Mouse (Mus musculus) testis, adult 2 months (tissue): Measurements from ENCODE around the gene Upk1b. TPM values are rescaled to one million over a fixed set of nuclear protein-coding genes. Genes with fewer than 3 reads are reported as not detected.

ENCODE experiments used
- H3K27ac ChIP-seq: fragments of 200-500 bp; 2 replicates; pipeline ENCODE4 v1.5.1; 2012; ENCODE audit warnings: low read depth, low read length; ENCODE audit not compliant: control insufficient read depth, insufficient read depth
- H3K27me3 ChIP-seq: fragments of 200-500 bp; 2 replicates; pipeline ENCODE4 v1.6.1; 2012; ENCODE audit warnings: mild to moderate bottlenecking, low read length, moderate library complexity; ENCODE audit not compliant: control insufficient read depth, insufficient read depth
- H3K36me3 ChIP-seq: fragments of 200-500 bp; 2 replicates; pipeline ENCODE4 v1.6.1; 2012; ENCODE audit warnings: mild to moderate bottlenecking, low read length; ENCODE audit not compliant: control insufficient read depth, insufficient read depth
- H3K4me1 ChIP-seq: fragments of 200-500 bp; 2 replicates; pipeline ENCODE4 v1.6.1; 2012; ENCODE audit warnings: low read length; ENCODE audit not compliant: control insufficient read depth, insufficient read depth
- H3K4me3 ChIP-seq: fragments of 200-500 bp; 2 replicates; pipeline ENCODE4 v1.5.1; 2012; ENCODE audit warnings: low read depth, mild to moderate bottlenecking, low read length, moderate library complexity, mixed read lengths; ENCODE audit not compliant: control insufficient read depth
- CTCF ChIP-seq: fragments of 200-500 bp; IDR thresholded peaks from 2 replicates; pipeline ENCODE4 v1.5.1; 2012; ENCODE audit warnings: low read depth, mild to moderate bottlenecking, inconsistent platforms, low read length, moderate library complexity; ENCODE audit not compliant: control insufficient read depth, insufficient read depth, insufficient replicate concordance
- POLR2A ChIP-seq: fragments of 200-500 bp; IDR thresholded peaks from 2 replicates; pipeline ENCODE4 v1.6.1; 2012; ENCODE audit warnings: low read depth, mild to moderate bottlenecking, inconsistent platforms, low read length, moderate library complexity; ENCODE audit not compliant: control insufficient read depth
- polyA plus RNA-seq: library from polyadenylated mRNA; depleted of rRNA; stranded (reverse); fragments of >200 nt; gene quantifications from 2 replicates; pipeline ENCODE4 v1.2.3, GENCODE M21; 2012

Upk1b gene
- polyA plus RNA-seq, 1 experiment = 2.1 TPM

GRCm38 (mm10) chr16:38755452-38756176 is 44.5 kb downstream of the Upk1b start:
- Histone ChIP-seq H3K4me1 (no peaks in the 10 kb centered on the region; the same call in 1 of the 2 replicates), H3K36me3 (no peaks in the 10 kb centered on the region), H3K27ac (no peak overlapping the region), H3K27me3 (no peaks in the 10 kb centered on the region), H3K4me3 (no peak overlapping the region)
- no peak for TF ChIP-seq CTCF
- no peak for TF ChIP-seq POLR2A

DNA sequence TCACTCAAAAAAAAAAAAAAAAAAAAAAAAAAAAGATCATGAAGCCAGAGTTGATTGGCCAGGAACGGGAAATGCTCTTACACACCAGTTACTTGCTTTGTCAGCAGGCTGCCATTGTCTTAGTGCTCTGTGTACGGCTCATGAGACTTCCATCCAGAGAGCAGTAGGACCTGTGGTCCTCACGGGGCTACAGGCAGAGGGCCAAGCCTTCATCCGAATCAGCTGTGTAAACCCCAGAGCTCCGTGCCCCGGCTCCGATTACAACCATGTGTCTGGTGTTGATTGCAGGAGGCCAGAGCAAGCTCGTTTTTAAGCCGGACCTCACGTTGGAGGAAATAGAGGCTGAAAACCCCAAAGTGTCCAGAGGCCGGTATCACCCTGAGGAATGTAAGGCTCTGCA is 46.5 kb downstream of the Upk1b start:
- Histone ChIP-seq H3K27ac (no peak overlapping the region), H3K27me3 (no peaks in the 10 kb centered on the region), H3K4me1 (no peaks in the 10 kb centered on the region; the same call in 1 of the 2 replicates), H3K4me3 (no peak overlapping the region), H3K36me3 (no peaks in the 10 kb centered on the region)
- TF ChIP-seq CTCF (no peak), POLR2A (no peak)

- Histone ChIP-seq H3K27ac (no peak overlapping the region), H3K4me1 (no peaks in the 10 kb centered on the region; the same call in 1 of the 2 replicates), H3K4me3 (no peak overlapping the region), H3K27me3 (no peaks in the 10 kb centered on the region), H3K36me3 (no peaks in the 10 kb centered on the region)
- TF ChIP-seq CTCF = no peak
- no peak for TF ChIP-seq POLR2A
These were observed 49.3 kb downstream of the Upk1b start for GRCm38 (mm10) chr16:38750803-38751202.

GRCm38 (mm10) chr16:38743941-38744673 is 56.0 kb downstream of the Upk1b start:
- Histone ChIP-seq H3K27ac (no peak overlapping the region), H3K36me3 (no peaks in the 10 kb centered on the region), H3K27me3 (no peaks in the 10 kb centered on the region), H3K4me3 (no peak overlapping the region), H3K4me1 (peaks cover 7% of the 10 kb centered on the region; the same call in 1 of the 2 replicates)
- no peak for TF ChIP-seq CTCF
- no peak for TF ChIP-seq POLR2A

DNA sequence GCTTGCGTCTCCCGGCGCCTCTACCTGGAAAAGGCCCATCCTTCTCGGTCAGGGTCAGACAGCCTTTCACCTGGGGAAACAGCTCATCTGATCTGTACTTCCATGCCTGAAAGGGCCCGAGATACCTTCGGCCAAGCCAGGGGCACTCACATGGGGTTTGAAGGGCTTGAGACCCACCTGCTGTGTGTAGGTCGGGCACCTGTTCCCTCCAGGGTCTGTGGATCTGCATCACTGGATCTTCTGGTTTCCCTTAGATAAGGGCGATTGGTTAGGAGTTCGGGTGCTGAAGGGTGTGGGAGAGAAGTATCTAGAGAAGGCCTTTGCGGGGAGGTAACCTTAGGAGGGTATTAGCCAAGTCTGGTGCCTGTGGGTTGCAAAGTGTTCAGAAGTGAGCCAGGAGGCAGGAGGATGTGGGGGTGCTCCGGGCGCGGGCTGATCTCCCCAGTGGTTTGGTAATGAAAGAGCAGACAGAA is 57.4 kb downstream of the Upk1b start:
- Histone ChIP-seq H3K27me3 (no peaks in the 10 kb centered on the region), H3K27ac (no peak overlapping the region), H3K36me3 (no peaks in the 10 kb centered on the region), H3K4me3 (peak overlapping the region; percentile 81), H3K4me1 (peaks cover 7% of the 10 kb centered on the region; the same call in 1 of the 2 replicates)
- no peak for TF ChIP-seq CTCF
- no peak for TF ChIP-seq POLR2A

- Histone ChIP-seq H3K4me1 (peaks cover 7% of the 10 kb centered on the region; the same call in 1 of the 2 replicates), H3K27me3 (no peaks in the 10 kb centered on the region), H3K4me3 (peak within 1 kb of the TSS; percentile 81), H3K36me3 (no peaks in the 10 kb centered on the region), H3K27ac (no peak within 1 kb of the TSS)
- TF ChIP-seq POLR2A (no peak), CTCF (no peak)
These were observed 57.9 kb downstream of the Upk1b start, which contains the start of gene B4galt4 for GRCm38 (mm10) chr16:38742113-38742658. Gene B4galt4 (plus strand): TSS chr16:38742264.
